Mouse (Mus musculus): ENCODE data around the gene Ubxn10.

Gene Ubxn10

GRCm38 (mm10) chr4:138737031-138737430, at the start of gene Ubxn10:
Gene Ubxn10 (minus strand): TSS chr4:138737167.
- no peak for DNase-seq

GRCm38 (mm10) chr4:138786141-138786540, 49.2 kb upstream of the Ubxn10 start:
- DNase-seq: peak; percentile 36 to 51

GRCm38 (mm10) chr4:138785721-138786120, 48.8 kb upstream of the Ubxn10 start:
- no peak for DNase-seq

- no peak for DNase-seq
Observed at GRCm38 (mm10) chr4:138782098-138782497, 45.1 kb upstream of the Ubxn10 start.

GRCm38 (mm10) chr4:138780300-138780699, 43.3 kb upstream of the Ubxn10 start:
- DNase-seq: no peak

- DNase-seq: no peak
Observed at GRCm38 (mm10) chr4:138777417-138778407, 40.7 kb upstream of the Ubxn10 start.

GRCm38 (mm10) chr4:138775435-138775834, 38.5 kb upstream of the Ubxn10 start, which contains the start of gene Pla2g2d:
Gene Pla2g2d (plus strand): TSS chr4:138775735.
- DNase-seq: no peak

- DNase-seq: no peak
Observed at GRCm38 (mm10) chr4:138772386-138772785, 35.4 kb upstream of the Ubxn10 start.

- DNase-seq: no peak
Observed at GRCm38 (mm10) chr4:138771970-138772369, 35.0 kb upstream of the Ubxn10 start.

GRCm38 (mm10) chr4:138762266-138762665, 25.3 kb upstream of the Ubxn10 start:
- no peak for DNase-seq

- DNase-seq: no peak
Observed at GRCm38 (mm10) chr4:138757416-138757815, 20.4 kb upstream of the Ubxn10 start, which contains the start of gene Pla2g2f. Gene Pla2g2f (minus strand): TSS chr4:138757626.

GRCm38 (mm10) chr4:138755983-138756382, 19.0 kb upstream of the Ubxn10 start:
- no peak for DNase-seq

GRCm38 (mm10) chr4:138755439-138755838, 18.5 kb upstream of the Ubxn10 start:
- DNase-seq: no peak

GRCm38 (mm10) chr4:138754432-138754831, 17.5 kb upstream of the Ubxn10 start:
- no peak for DNase-seq

GRCm38 (mm10) chr4:138753608-138754007, 16.6 kb upstream of the Ubxn10 start:
- DNase-seq: no peak

GRCm38 (mm10) chr4:138752603-138753002, 15.6 kb upstream of the Ubxn10 start:
- no peak for DNase-seq

GRCm38 (mm10) chr4:138748369-138749072, 11.6 kb upstream of the Ubxn10 start:
- DNase-seq: peak; percentile 47 to 65

GRCm38 (mm10) chr4:138747851-138748250, 10.9 kb upstream of the Ubxn10 start:
- DNase-seq: peak; percentile 24 to 37

GRCm38 (mm10) chr4:138746866-138747265, 9.9 kb upstream of the Ubxn10 start:
- DNase-seq: no peak

GRCm38 (mm10) chr4:138745884-138746283, 8.9 kb upstream of the Ubxn10 start:
- DNase-seq: peak; percentile 72 to 79

GRCm38 (mm10) chr4:138739136-138739851, 2.3 kb upstream of the Ubxn10 start:
- no peak for DNase-seq

- no peak for DNase-seq
Observed at GRCm38 (mm10) chr4:138734863-138735262, 2.1 kb downstream of the Ubxn10 start.

GRCm38 (mm10) chr4:138734105-138734504, 2.9 kb downstream of the Ubxn10 start:
- DNase-seq: peak in 1 of 2 experiments; percentile 34

Measured in kidney, postnatal 4 days (tissue).